Mouse (Mus musculus) MEL (cell line): Measurements from ENCODE around the gene Cd44.

Experiments
- CHD1 ChIP-seq: IDR thresholded peaks from 2 replicates; pipeline ENCODE4 v1.6.1; 2012; ENCODE audit warnings: low read depth, mild to moderate bottlenecking, inconsistent platforms, low read length, improper control_type of control experiment
- CTCF ChIP-seq, 3 experiments: IDR thresholded peaks in 2 of 3; conservative IDR thresholded peaks in 1 of 3; 2 replicates each; pipeline ENCODE4 v1.5.1; 2011 to 2012; ENCODE audit warnings: low read length in 3 of 3, low read depth in 2 of 3, mild to moderate bottlenecking in 2 of 3, improper control_type of control experiment in 1 of 3, inconsistent platforms in 1 of 3, mixed read lengths in 1 of 3, moderate library complexity in 1 of 3; ENCODE audit not compliant: control insufficient read depth in 1 of 3, insufficient read depth in 1 of 3, poor library complexity in 1 of 3, severe bottlenecking in 1 of 3
- GATA1 ChIP-seq: IDR thresholded peaks from 2 replicates; pipeline ENCODE4 v1.6.1; 2011; ENCODE audit warnings: low read depth, low read length, improper control_type of control experiment
- POLR2A ChIP-seq, 2 experiments: IDR thresholded peaks; 2 replicates each; pipeline ENCODE4 v1.6.1; 2011 to 2012; ENCODE audit warnings: low read length in 2 of 2, mild to moderate bottlenecking in 2 of 2, control low read depth in 1 of 2, improper control_type of control experiment in 1 of 2, low read depth in 1 of 2, moderate library complexity in 1 of 2; ENCODE audit not compliant: control insufficient read depth in 1 of 2, insufficient read depth in 1 of 2, poor library complexity in 1 of 2
- POLR2AphosphoS2 ChIP-seq: IDR thresholded peaks from 2 replicates; pipeline ENCODE4 v1.6.1; 2011; ENCODE audit warnings: low read length, improper control_type of control experiment
- POLR2AphosphoS5 ChIP-seq: IDR thresholded peaks from 2 replicates; pipeline ENCODE4 v1.6.1; 2012; ENCODE audit warnings: low read depth, borderline replicate concordance, mild to moderate bottlenecking, inconsistent platforms, low read length, moderate library complexity, mixed read lengths
- RCOR1 ChIP-seq: IDR thresholded peaks from 2 replicates; pipeline ENCODE4 v1.6.1; 2012; ENCODE audit warnings: low read depth, mild to moderate bottlenecking, inconsistent platforms, low read length, improper control_type of control experiment
- UBTF ChIP-seq: IDR thresholded peaks from 2 replicates; pipeline ENCODE4 v1.6.1; 2012; ENCODE audit warnings: low read depth, mild to moderate bottlenecking, inconsistent platforms, low read length, improper control_type of control experiment, moderate library complexity, borderline replicate concordance; ENCODE audit not compliant: insufficient read depth
- ZKSCAN1 ChIP-seq: IDR thresholded peaks from 2 replicates; pipeline ENCODE4 v1.6.1; 2012; ENCODE audit warnings: low read depth, mild to moderate bottlenecking, inconsistent platforms, low read length, improper control_type of control experiment, moderate library complexity
- ZMIZ1 ChIP-seq: IDR thresholded peaks from 2 replicates; pipeline ENCODE4 v1.6.1; 2012; ENCODE audit warnings: low read depth, mild to moderate bottlenecking, inconsistent platforms, low read length, improper control_type of control experiment, moderate library complexity
- ZNF384 ChIP-seq: IDR thresholded peaks from 2 replicates; pipeline ENCODE4 v1.6.1; 2012; ENCODE audit warnings: low read depth, mild to moderate bottlenecking, inconsistent platforms, low read length, improper control_type of control experiment

DNA sequence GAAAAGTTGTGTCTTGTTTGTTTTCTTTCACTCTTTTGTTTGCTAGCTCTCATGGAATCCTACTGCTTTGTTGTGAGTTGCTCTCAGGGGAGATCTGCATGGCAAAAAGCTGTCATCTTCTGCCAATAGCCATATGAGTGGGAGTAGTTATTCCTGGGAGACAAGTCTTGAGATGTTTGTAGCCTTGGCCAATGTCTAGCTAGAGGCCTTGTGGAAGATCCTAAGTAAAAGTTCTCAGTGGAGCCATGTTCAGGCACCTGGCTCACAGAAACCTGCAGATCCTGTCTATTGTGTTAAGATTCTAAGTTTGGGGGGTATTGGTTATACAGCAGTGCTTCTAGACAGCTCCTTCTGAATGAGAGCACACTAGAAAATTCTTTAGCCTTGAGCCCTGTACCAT lies 26.7 kb upstream of the Cd44 start:
- TF ChIP-seq POLR2A (IDR thresholded peaks at IDR 0.05; ENCODE audit: control insufficient read depth in 1 of 2, insufficient read depth in 1 of 2, low read depth in 1 of 2, low read length in 2 of 2, poor library complexity in 1 of 2) (no peak), UBTF (no peak), CTCF (IDR thresholded peaks at IDR 0.05 in 2 of 3, conservative IDR thresholded peaks at IDR 0.05 in 1 of 3; ENCODE audit: control insufficient read depth in 1 of 3, insufficient read depth in 1 of 3, low read depth in 2 of 3, low read length in 3 of 3, poor library complexity in 1 of 3, severe bottlenecking in 1 of 3) (no peak), RCOR1 (no peak), ZKSCAN1 (no peak), ZMIZ1 (no peak), POLR2AphosphoS5 (no peak), POLR2AphosphoS2 (no peak), CHD1 (no peak), ZNF384 (no peak), GATA1 (no peak)
